Mouse (Mus musculus) MEL (cell line): ENCODE measurements around the gene Ccn1. TPM values are rescaled to one million over a fixed set of nuclear protein-coding genes. Genes with fewer than 3 reads are reported as not detected.

Experiments
- DNase-seq: peaks from one replicate; pipeline ENCODE4 v3.0.0; 2011; ENCODE audit warnings: low read depth, low spot score
- H3K27ac ChIP-seq: 2 replicates; pipeline ENCODE4 v1.5.1; 2012; ENCODE audit warnings: low read depth, mild to moderate bottlenecking, control low read depth, low read length, moderate library complexity; ENCODE audit not compliant: control insufficient read depth
- H3K27me3 ChIP-seq, 2 experiments: fragments of 150-350 bp in 1 of 2; sonication (generic) in 1 of 2; 2 replicates each; pipeline ENCODE4 v1.6.1; 2012; ENCODE audit warnings: low read length in 2 of 2, mild to moderate bottlenecking in 2 of 2, improper control_type of control experiment in 1 of 2, moderate library complexity in 1 of 2; ENCODE audit not compliant: insufficient read depth in 2 of 2, control insufficient read depth in 1 of 2
- H3K36me3 ChIP-seq, 2 experiments: 2 replicates each; pipeline ENCODE4 v1.6.1; 2012 to 2014; ENCODE audit warnings: low read length in 2 of 2, improper control_type of control experiment in 1 of 2, inconsistent platforms in 1 of 2, mild to moderate bottlenecking in 1 of 2; ENCODE audit not compliant: insufficient read depth in 2 of 2, control insufficient read depth in 1 of 2
- H3K4me1 ChIP-seq, 2 experiments: fragments of 150-350 bp in 1 of 2; sonication (generic) in 1 of 2; 2 replicates each; pipeline ENCODE4 v1.6.1; 2012; ENCODE audit warnings: low read length in 2 of 2, improper control_type of control experiment in 1 of 2, mild to moderate bottlenecking in 1 of 2; ENCODE audit not compliant: insufficient read depth in 2 of 2, control insufficient read depth in 1 of 2
- H3K4me3 ChIP-seq, 2 experiments: fragments of 150-350 bp in 1 of 2; sonication (generic) in 1 of 2; 2 replicates each; pipeline ENCODE4 v1.5.1; 2012; ENCODE audit warnings: low read depth in 2 of 2, low read length in 2 of 2, mild to moderate bottlenecking in 2 of 2, moderate library complexity in 2 of 2, control low read depth in 1 of 2, improper control_type of control experiment in 1 of 2; ENCODE audit not compliant: control insufficient read depth in 1 of 2, insufficient read depth in 1 of 2
- H3K79me2 ChIP-seq: 2 replicates; pipeline ENCODE4 v1.6.1; 2012; ENCODE audit warnings: mild to moderate bottlenecking, low read length, moderate library complexity; ENCODE audit not compliant: control insufficient read depth, poor library complexity, insufficient read depth
- H3K9ac ChIP-seq: 2 replicates; pipeline ENCODE4 v1.6.1; 2012; ENCODE audit warnings: low read depth, mild to moderate bottlenecking, control low read depth, low read length, moderate library complexity; ENCODE audit not compliant: control insufficient read depth, poor library complexity, severe bottlenecking
- H3K9me3 ChIP-seq: fragments of 150-350 bp; sonication (generic); replicated peaks from 2 replicates; pipeline ENCODE4 v1.6.1; 2012; ENCODE audit warnings: mild to moderate bottlenecking, low read length, improper control_type of control experiment, moderate library complexity; ENCODE audit not compliant: insufficient read depth
- CTCF ChIP-seq, 3 experiments: IDR thresholded peaks in 2 of 3; conservative IDR thresholded peaks in 1 of 3; 2 replicates each; pipeline ENCODE4 v1.5.1; 2011 to 2012; ENCODE audit warnings: low read length in 3 of 3, low read depth in 2 of 3, mild to moderate bottlenecking in 2 of 3, improper control_type of control experiment in 1 of 3, inconsistent platforms in 1 of 3, mixed read lengths in 1 of 3, moderate library complexity in 1 of 3; ENCODE audit not compliant: control insufficient read depth in 1 of 3, insufficient read depth in 1 of 3, poor library complexity in 1 of 3, severe bottlenecking in 1 of 3
- ELF1 ChIP-seq: IDR thresholded peaks from 2 replicates; pipeline ENCODE4 v1.6.1; 2014; ENCODE audit warnings: low read depth, mild to moderate bottlenecking, inconsistent platforms, low read length, improper control_type of control experiment, moderate library complexity
- ETS1 ChIP-seq: IDR thresholded peaks from 2 replicates; pipeline ENCODE4 v1.6.1; 2012; ENCODE audit warnings: low read depth, mild to moderate bottlenecking, inconsistent platforms, low read length, improper control_type of control experiment, moderate library complexity
- JUND ChIP-seq: IDR thresholded peaks from 2 replicates; pipeline ENCODE4 v1.6.1; 2011; ENCODE audit warnings: low read depth, mild to moderate bottlenecking, improper control_type of control experiment, low read length
- MAX ChIP-seq: IDR thresholded peaks from 2 replicates; pipeline ENCODE4 v1.6.1; 2011; ENCODE audit warnings: low read length, improper control_type of control experiment
- MYB ChIP-seq: IDR thresholded peaks from 2 replicates; pipeline ENCODE4 v1.6.1; 2011; ENCODE audit warnings: mild to moderate bottlenecking, low read depth, low read length, improper control_type of control experiment
- MYC ChIP-seq: IDR thresholded peaks from 2 replicates; pipeline ENCODE4 v1.6.1; 2011; ENCODE audit warnings: low read depth, mild to moderate bottlenecking, low read length, improper control_type of control experiment, moderate library complexity
- NRF1 ChIP-seq: IDR thresholded peaks from 2 replicates; pipeline ENCODE4 v1.6.1; 2014; ENCODE audit warnings: low read depth, mild to moderate bottlenecking, inconsistent platforms, low read length, improper control_type of control experiment, moderate library complexity; ENCODE audit not compliant: poor library complexity, insufficient read depth, severe bottlenecking
- POLR2A ChIP-seq, 2 experiments: IDR thresholded peaks; 2 replicates each; pipeline ENCODE4 v1.6.1; 2011 to 2012; ENCODE audit warnings: low read length in 2 of 2, mild to moderate bottlenecking in 2 of 2, control low read depth in 1 of 2, improper control_type of control experiment in 1 of 2, low read depth in 1 of 2, moderate library complexity in 1 of 2; ENCODE audit not compliant: control insufficient read depth in 1 of 2, insufficient read depth in 1 of 2, poor library complexity in 1 of 2
- POLR2AphosphoS2 ChIP-seq: IDR thresholded peaks from 2 replicates; pipeline ENCODE4 v1.6.1; 2011; ENCODE audit warnings: low read length, improper control_type of control experiment
- POLR2AphosphoS5 ChIP-seq: IDR thresholded peaks from 2 replicates; pipeline ENCODE4 v1.6.1; 2012; ENCODE audit warnings: low read depth, borderline replicate concordance, mild to moderate bottlenecking, inconsistent platforms, low read length, moderate library complexity, mixed read lengths
- RAD21 ChIP-seq: IDR thresholded peaks from 2 replicates; pipeline ENCODE4 v1.6.1; 2011; ENCODE audit warnings: mild to moderate bottlenecking, low read depth, low read length, improper control_type of control experiment
- SMC3 ChIP-seq: IDR thresholded peaks from 2 replicates; pipeline ENCODE4 v1.6.1; 2011; ENCODE audit warnings: low read depth, low read length, improper control_type of control experiment
- TAL1 ChIP-seq: IDR thresholded peaks from 2 replicates; pipeline ENCODE4 v1.6.1; 2012; ENCODE audit warnings: mild to moderate bottlenecking, inconsistent platforms, low read length, moderate library complexity, mixed read lengths
- TBP ChIP-seq: IDR thresholded peaks from 2 replicates; pipeline ENCODE4 v1.8.0; 2011; ENCODE audit warnings: low read depth, low read length, improper control_type of control experiment
- TCF12 ChIP-seq: IDR thresholded peaks from 2 replicates; pipeline ENCODE4 v1.6.1; 2014; ENCODE audit warnings: low read depth, mild to moderate bottlenecking, inconsistent platforms, low read length, improper control_type of control experiment, moderate library complexity
- UBTF ChIP-seq: IDR thresholded peaks from 2 replicates; pipeline ENCODE4 v1.6.1; 2012; ENCODE audit warnings: low read depth, mild to moderate bottlenecking, inconsistent platforms, low read length, improper control_type of control experiment, moderate library complexity, borderline replicate concordance; ENCODE audit not compliant: insufficient read depth
- USF1 ChIP-seq: IDR thresholded peaks from 2 replicates; pipeline ENCODE4 v1.6.1; 2014; ENCODE audit warnings: low read depth, mild to moderate bottlenecking, inconsistent platforms, low read length, improper control_type of control experiment, moderate library complexity
- USF2 ChIP-seq, 2 experiments: IDR thresholded peaks; 2 replicates each; pipeline ENCODE4 v1.6.1; 2011 to 2012; ENCODE audit warnings: improper control_type of control experiment in 2 of 2, low read length in 2 of 2, borderline replicate concordance in 1 of 2, inconsistent platforms in 1 of 2, low read depth in 1 of 2, mild to moderate bottlenecking in 1 of 2; ENCODE audit not compliant: insufficient read depth in 1 of 2
- ZC3H11A ChIP-seq: IDR thresholded peaks from 2 replicates; pipeline ENCODE4 v1.6.1; 2012; ENCODE audit warnings: low read depth, mild to moderate bottlenecking, inconsistent platforms, low read length, improper control_type of control experiment
- polyA plus RNA-seq, 2 experiments: library from polyadenylated mRNA; stranded (reverse) in 1 of 2; unstranded in 1 of 2; fragments of >175 nt in 1 of 2; fragments of >200 nt in 1 of 2; gene quantifications; 2 replicates each; pipeline versions ENCODE4 v1.2.1 to v1.2.4; 2012; ENCODE audit warnings: low replicate concordance in 2 of 2, low read depth in 1 of 2; ENCODE audit not compliant: insufficient read length in 2 of 2, insufficient read depth in 1 of 2, missing spikeins in 1 of 2
- total RNA-seq: library from RNA; depleted of rRNA; stranded (reverse); fragments of 300-350 nt; gene quantifications from 2 replicates; pipeline ENCODE4 v1.2.3, GENCODE M21; 2012

The Ccn1 gene
- total and polyA plus RNA-seq, 3 experiments: not detected

DNA sequence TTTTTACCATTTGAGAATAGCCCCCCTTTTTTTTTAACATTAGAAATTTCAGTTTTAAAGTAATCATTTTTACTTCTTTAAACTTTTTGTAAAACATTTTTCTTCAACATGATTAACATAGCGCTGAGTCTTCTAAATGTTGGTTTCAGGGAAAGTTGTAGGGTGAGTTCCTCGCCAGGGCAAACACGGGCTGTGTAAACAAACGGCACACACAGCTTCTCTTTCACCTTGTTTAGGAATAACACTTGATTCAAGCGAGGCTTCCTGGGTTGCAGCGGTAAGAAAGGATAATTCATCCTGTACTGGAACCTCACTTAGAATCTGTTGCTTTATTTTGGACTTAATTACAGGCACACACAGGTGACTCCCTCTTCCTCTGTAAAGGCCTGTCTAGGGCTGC lies 48.4 kb downstream of the Ccn1 start:
- Histone ChIP-seq H3K4me1 (no peaks in the 10 kb centered on the region; a peak in 1 of 4 replicates), H3K9me3 (no peaks in the 10 kb centered on the region), H3K36me3 (peaks cover 0 to 5% of the 10 kb centered on the region in 2 experiments), H3K79me2 (no peaks in the 10 kb centered on the region), H3K4me3 (no peak overlapping the region), H3K27me3 (no peaks in the 10 kb centered on the region), H3K27ac (no peak overlapping the region), H3K9ac (no peak overlapping the region)
- no peak for TF ChIP-seq JUND
- no peak for TF ChIP-seq ELF1
- TF ChIP-seq USF2 (IDR thresholded peaks at IDR 0.05; ENCODE audit: borderline replicate concordance in 1 of 2, insufficient read depth in 1 of 2, low read depth in 1 of 2, low read length in 2 of 2): no peak
- TF ChIP-seq MAX: no peak
- no peak for TF ChIP-seq POLR2AphosphoS5
- no peak for TF ChIP-seq MYC
- TF ChIP-seq CTCF (IDR thresholded peaks at IDR 0.05 in 2 of 3, conservative IDR thresholded peaks at IDR 0.05 in 1 of 3; ENCODE audit: control insufficient read depth in 1 of 3, insufficient read depth in 1 of 3, low read depth in 2 of 3, low read length in 3 of 3, poor library complexity in 1 of 3, severe bottlenecking in 1 of 3): no peak
- no peak for TF ChIP-seq RAD21
- no peak for TF ChIP-seq UBTF
- TF ChIP-seq USF1: no peak
- no peak for TF ChIP-seq TBP
- TF ChIP-seq NRF1: no peak
- TF ChIP-seq POLR2AphosphoS2: no peak
- no peak for TF ChIP-seq TAL1
- TF ChIP-seq POLR2A (IDR thresholded peaks at IDR 0.05; ENCODE audit: control insufficient read depth in 1 of 2, insufficient read depth in 1 of 2, low read depth in 1 of 2, low read length in 2 of 2, poor library complexity in 1 of 2): no peak
- no peak for TF ChIP-seq ETS1
- no peak for TF ChIP-seq MYB
- no peak for TF ChIP-seq TCF12
- no peak for DNase-seq

DNA sequence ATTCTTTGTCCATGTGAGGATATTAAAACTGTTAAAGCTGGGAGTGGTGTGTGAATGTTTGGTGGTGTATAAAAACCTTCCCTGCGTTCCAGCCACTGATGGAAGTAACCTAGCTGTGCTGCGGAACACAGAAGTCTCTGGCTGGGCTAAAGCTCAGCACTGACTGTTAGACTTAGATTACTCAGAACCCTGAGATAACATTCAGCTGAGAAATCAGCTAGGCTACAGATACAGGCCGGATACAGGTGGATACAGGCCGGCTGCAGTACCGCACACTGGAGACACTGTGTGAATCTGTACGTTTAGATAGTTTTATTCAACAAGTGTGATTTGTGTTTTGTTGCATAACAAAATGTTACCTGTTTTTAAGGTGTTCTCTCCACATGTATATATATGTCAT lies 49.0 kb downstream of the Ccn1 start:
- no peak overlapping the region for H3K9ac ChIP-seq
- H3K4me1 ChIP-seq: no peaks in the 10 kb centered on the region; a peak in 1 of 4 replicates
- H3K4me3 ChIP-seq: no peak overlapping the region
- H3K27me3 ChIP-seq: no peaks in the 10 kb centered on the region
- H3K36me3 ChIP-seq: peaks cover 0 to 8% of the 10 kb centered on the region in 2 experiments
- TF ChIP-seq SMC3 (no peak), ZC3H11A (no peak)
- H3K79me2 ChIP-seq: no peaks in the 10 kb centered on the region
- H3K9me3 ChIP-seq: no peaks in the 10 kb centered on the region
- no peak overlapping the region for H3K27ac ChIP-seq
- DNase-seq: no peak
